Mouse (Mus musculus): ENCODE measurements around the gene Slc38a3. TPM values are rescaled to one million over a fixed set of nuclear protein-coding genes. Genes with fewer than 3 reads are reported as not detected.
A peak's percentile ranks its signal among the peaks of the same experiment; 100 is the strongest.

Gene Slc38a3
- polyA plus RNA-seq, 1 experiment from 2014 or later: 2.9 TPM

DNA sequence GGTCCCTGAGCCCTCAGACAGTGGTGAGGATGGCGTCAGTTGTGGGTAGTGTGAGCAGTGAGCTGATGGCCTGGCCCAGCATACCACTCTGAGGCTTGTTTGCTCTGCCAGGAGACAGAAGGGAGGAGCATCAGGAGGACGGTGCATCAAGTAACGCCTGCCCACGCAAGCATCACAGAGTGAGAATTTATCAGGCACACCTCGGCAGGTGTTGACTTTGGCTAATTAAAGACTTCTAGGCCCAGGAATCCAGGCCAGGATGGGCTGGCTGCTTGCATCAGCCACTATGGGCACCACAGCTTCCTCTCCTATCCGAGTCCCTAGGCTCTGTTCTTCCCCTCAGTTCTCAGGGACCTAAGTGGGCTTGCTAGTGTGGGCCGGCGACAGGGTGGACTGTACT is 7.0 kb downstream of the Slc38a3 start:
- H3K9ac ChIP-seq: no peak overlapping the region
- peaks cover 47% of the 10 kb centered on the region for H3K27me3 ChIP-seq (replicated peaks)
- H3K9me3 ChIP-seq (replicated peaks): no peaks in the 10 kb centered on the region
- peaks cover 17% of the 10 kb centered on the region for H3K4me1 ChIP-seq (replicated peaks)
- H3K4me3 ChIP-seq: no peak overlapping the region
- no peak overlapping the region for H3K27ac ChIP-seq (ENCODE audit: poor library complexity, severe bottlenecking)
- no peaks in the 10 kb centered on the region for H3K36me3 ChIP-seq
- WGBS: 69% methylated on average over 8 of the region's 8 CpGs
- no peak overlapping the region for H3K4me2 ChIP-seq
- ATAC-seq (ENCODE audit: insufficient number of reproducible peaks, low FRiP score): no peak

DNA sequence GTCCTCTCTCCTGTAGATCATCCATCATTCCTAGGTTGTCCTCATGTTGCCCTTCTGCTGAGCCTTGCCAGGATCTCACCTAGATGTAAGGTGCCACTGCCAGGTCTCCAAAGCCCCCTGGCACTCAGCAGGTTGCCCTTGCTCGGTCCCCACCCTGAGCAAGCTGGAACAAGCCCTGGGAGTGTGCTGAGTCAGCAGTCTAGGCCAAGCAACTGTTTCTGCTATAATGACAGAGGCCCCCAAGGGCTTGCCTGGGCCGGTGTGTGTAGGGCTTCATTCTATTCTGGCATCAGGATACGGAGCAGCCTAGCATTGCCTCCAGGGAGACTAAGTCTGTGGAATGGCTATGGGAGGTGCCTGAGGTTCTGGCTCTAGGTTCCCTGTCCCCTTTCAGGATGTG is 8.6 kb downstream of the Slc38a3 start:
- Histone ChIP-seq H3K27ac (ENCODE audit: poor library complexity, severe bottlenecking) (no peak overlapping the region), H3K4me3 (no peak overlapping the region), H3K9ac (no peak overlapping the region), H3K4me1 (replicated peaks) (0 out of 2 replicates have a peak, but pooled peaks cover 3% of the 10 kb centered on the region), H3K4me2 (no peak overlapping the region), H3K27me3 (replicated peaks) (peaks cover 39% of the 10 kb centered on the region), H3K9me3 (replicated peaks) (no peaks in the 10 kb centered on the region), H3K36me3 (no peaks in the 10 kb centered on the region)
- 63% methylated on average over 3 of the region's 3 CpGs for WGBS
- no peak for ATAC-seq (ENCODE audit: insufficient number of reproducible peaks, low FRiP score)

DNA sequence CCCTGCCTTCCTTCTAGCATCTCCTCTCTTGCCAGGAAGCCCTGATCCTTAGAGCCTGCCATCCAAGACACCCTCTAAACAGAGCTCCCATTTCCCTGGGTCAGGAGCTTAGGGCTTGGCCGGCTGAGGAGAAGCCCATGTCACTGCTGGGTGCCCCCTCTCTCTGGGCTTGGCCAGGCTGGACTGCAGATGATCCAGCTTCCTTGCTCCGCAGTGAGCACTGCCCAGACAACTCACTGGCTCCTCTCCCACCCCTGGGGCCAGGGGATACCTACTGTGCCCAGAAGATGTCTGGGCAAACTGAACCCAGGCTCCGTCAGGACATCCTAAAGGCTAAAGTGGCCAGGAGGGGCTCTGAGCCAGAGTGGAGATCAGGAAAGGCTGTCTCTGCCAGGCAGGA is 9.4 kb downstream of the Slc38a3 start:
- 81% methylated on average over 3 of the region's 3 CpGs for WGBS
- Histone ChIP-seq H3K4me2 (no peak overlapping the region), H3K4me1 (replicated peaks) (0 out of 2 replicates have a peak, but pooled peaks cover 3% of the 10 kb centered on the region), H3K27me3 (replicated peaks) (peaks cover 31% of the 10 kb centered on the region), H3K27ac (ENCODE audit: poor library complexity, severe bottlenecking) (no peak overlapping the region), H3K9ac (peak overlapping the region; percentile 13; the same call in 1 of the 2 replicates), H3K4me3 (no peak overlapping the region), H3K9me3 (replicated peaks) (no peaks in the 10 kb centered on the region), H3K36me3 (no peaks in the 10 kb centered on the region)
- ATAC-seq (ENCODE audit: insufficient number of reproducible peaks, low FRiP score): no peak

DNA sequence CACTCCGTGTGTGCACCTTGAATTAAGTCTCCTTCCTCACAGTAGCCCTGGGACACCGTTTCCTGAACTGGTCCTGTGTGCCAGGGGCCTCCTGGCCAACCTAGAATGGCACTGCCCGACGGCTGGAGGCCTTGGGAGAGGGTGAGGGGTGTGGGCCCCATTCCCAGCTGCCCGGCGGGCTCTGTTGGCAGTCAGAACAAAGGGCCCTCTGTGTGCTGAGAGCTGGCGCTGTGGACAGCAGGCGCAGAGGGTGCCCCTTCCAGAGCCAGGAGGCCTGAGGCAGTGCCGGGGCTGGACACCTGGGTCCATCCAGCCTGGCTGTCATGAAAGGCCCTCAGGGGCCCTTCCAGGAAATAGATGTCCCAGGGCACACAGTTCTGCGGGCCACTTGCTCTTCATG is 9.8 kb downstream of the Slc38a3 start:
- 85% methylated on average over 10 of the region's 10 CpGs for WGBS
- H3K9me3 ChIP-seq (replicated peaks): no peaks in the 10 kb centered on the region
- H3K4me1 ChIP-seq (replicated peaks): 0 out of 2 replicates have a peak, but pooled peaks cover 3% of the 10 kb centered on the region
- H3K27me3 ChIP-seq (replicated peaks): peaks cover 28% of the 10 kb centered on the region
- H3K27ac ChIP-seq (ENCODE audit: poor library complexity, severe bottlenecking): no peak overlapping the region
- ATAC-seq (ENCODE audit: insufficient number of reproducible peaks, low FRiP score): no peak
- H3K36me3 ChIP-seq: no peaks in the 10 kb centered on the region
- H3K9ac ChIP-seq: peak overlapping the region; percentile 13; the same call in 1 of the 2 replicates
- no peak overlapping the region for H3K4me3 ChIP-seq
- no peak overlapping the region for H3K4me2 ChIP-seq

DNA sequence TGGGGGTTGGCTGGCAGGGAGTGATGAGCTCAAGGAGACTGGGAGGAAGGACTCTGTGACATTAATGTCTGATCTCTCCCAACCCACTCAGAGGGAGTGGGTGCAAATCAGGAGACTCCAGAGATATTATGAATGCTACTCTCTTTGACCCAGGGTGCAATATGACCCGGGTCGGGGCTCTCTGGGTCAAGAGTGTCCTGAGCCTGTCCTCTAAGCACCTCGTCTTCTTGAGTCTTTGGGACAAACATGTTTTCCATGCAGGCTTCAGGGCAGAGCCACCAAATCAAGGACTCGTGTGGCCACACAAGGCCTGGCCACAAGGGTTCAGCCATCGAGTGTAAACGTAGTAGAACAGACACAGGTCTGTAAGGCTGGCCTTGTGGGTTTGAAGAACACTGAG is 11.2 kb downstream of the Slc38a3 start:
- Histone ChIP-seq H3K4me3 (no peak overlapping the region), H3K36me3 (no peaks in the 10 kb centered on the region), H3K27ac (ENCODE audit: poor library complexity, severe bottlenecking) (no peak overlapping the region), H3K4me2 (no peak overlapping the region), H3K4me1 (replicated peaks) (no peaks in the 10 kb centered on the region), H3K9ac (no peak overlapping the region), H3K9me3 (replicated peaks) (no peaks in the 10 kb centered on the region), H3K27me3 (replicated peaks) (peaks cover 26% of the 10 kb centered on the region)
- WGBS: 80% methylated on average over 6 of the region's 6 CpGs
- no peak for ATAC-seq (ENCODE audit: insufficient number of reproducible peaks, low FRiP score)

DNA sequence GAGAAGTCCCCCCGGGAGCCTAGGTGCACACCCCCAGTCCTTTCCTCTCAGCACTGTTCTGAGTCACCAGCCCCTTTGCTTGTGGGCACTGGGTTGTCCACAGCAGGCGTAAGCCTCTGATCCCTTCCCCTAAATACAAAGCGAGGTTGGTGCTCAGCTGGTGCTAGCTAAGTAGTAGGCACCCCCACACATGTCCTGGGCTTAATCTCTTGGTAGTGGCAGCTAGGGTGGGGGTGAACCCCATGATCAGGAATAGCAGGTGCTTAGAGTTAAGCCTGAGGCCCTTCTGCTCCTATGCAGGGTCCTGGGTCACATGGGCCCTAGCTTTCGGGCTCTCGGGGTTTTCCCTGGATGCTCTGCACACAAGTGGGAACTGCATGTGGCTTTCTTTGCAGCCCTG is 12.2 kb downstream of the Slc38a3 start:
- WGBS: 74% methylated on average over 5 of the region's 5 CpGs
- Histone ChIP-seq H3K9me3 (replicated peaks) (no peaks in the 10 kb centered on the region), H3K27me3 (replicated peaks) (peaks cover 26% of the 10 kb centered on the region), H3K4me2 (no peak overlapping the region), H3K4me3 (no peak overlapping the region), H3K27ac (ENCODE audit: poor library complexity, severe bottlenecking) (no peak overlapping the region), H3K36me3 (no peaks in the 10 kb centered on the region), H3K4me1 (replicated peaks) (no peaks in the 10 kb centered on the region), H3K9ac (no peak overlapping the region)
- no peak for ATAC-seq (ENCODE audit: insufficient number of reproducible peaks, low FRiP score)

DNA sequence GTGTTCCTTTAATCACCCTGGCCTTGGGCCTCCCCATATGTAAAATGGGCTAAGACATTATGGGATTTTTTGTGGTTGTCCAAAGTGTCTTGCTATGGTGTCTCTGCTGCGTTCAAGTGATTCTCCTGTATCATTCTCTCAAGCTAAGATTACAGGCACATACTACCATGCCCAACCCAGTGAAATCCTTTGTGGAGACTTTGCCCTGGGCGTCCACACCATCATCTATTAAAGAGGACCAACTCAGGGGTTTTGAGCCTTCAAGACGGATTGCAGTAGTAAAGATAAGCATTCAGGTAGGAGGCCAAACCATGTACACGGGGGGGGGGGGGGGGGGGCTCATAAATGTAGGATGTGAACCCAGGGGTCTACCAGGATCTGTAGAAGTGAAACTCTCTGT is 14.7 kb downstream of the Slc38a3 start:
- Histone ChIP-seq H3K27me3 (replicated peaks) (peaks cover 20% of the 10 kb centered on the region), H3K27ac (ENCODE audit: poor library complexity, severe bottlenecking) (no peak overlapping the region), H3K36me3 (no peaks in the 10 kb centered on the region), H3K9ac (no peak overlapping the region), H3K4me1 (replicated peaks) (peaks cover 19% of the 10 kb centered on the region), H3K4me2 (no peak overlapping the region), H3K9me3 (replicated peaks) (no peaks in the 10 kb centered on the region), H3K4me3 (no peak overlapping the region)
- 72% methylated on average over 4 of the region's 4 CpGs for WGBS
- ATAC-seq (ENCODE audit: insufficient number of reproducible peaks, low FRiP score): no peak

DNA sequence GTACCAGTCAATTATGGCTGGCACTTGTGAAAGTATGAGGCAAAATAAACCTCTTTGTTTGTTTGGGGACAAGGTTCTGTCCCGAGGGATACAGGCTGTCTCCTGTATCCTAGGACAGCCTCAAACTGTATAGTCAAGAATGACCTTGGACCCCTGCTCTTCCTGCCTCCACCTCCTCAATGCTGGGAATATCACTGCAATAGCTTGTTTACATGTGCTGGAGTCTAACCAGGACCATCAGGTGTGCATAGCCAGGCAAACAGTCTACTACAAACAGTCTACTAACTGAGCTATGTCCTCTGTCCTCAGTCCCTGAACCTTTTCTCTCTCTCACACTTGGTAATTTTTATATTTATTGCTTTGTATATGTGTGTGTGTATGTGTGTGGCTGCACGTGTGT is 15.9 kb downstream of the Slc38a3 start:
- no peaks in the 10 kb centered on the region for H3K36me3 ChIP-seq
- no peak overlapping the region for H3K9ac ChIP-seq
- peaks cover 22% of the 10 kb centered on the region for H3K4me1 ChIP-seq (replicated peaks)
- 70% methylated on average over 2 of the region's 2 CpGs for WGBS
- no peaks in the 10 kb centered on the region for H3K9me3 ChIP-seq (replicated peaks)
- no peak overlapping the region for H3K27ac ChIP-seq (ENCODE audit: poor library complexity, severe bottlenecking)
- no peak overlapping the region for H3K4me2 ChIP-seq
- H3K27me3 ChIP-seq (replicated peaks): peaks cover 10% of the 10 kb centered on the region; the same call in 1 of the 2 replicates
- H3K4me3 ChIP-seq: no peak overlapping the region
- ATAC-seq (ENCODE audit: insufficient number of reproducible peaks, low FRiP score): no peak

DNA sequence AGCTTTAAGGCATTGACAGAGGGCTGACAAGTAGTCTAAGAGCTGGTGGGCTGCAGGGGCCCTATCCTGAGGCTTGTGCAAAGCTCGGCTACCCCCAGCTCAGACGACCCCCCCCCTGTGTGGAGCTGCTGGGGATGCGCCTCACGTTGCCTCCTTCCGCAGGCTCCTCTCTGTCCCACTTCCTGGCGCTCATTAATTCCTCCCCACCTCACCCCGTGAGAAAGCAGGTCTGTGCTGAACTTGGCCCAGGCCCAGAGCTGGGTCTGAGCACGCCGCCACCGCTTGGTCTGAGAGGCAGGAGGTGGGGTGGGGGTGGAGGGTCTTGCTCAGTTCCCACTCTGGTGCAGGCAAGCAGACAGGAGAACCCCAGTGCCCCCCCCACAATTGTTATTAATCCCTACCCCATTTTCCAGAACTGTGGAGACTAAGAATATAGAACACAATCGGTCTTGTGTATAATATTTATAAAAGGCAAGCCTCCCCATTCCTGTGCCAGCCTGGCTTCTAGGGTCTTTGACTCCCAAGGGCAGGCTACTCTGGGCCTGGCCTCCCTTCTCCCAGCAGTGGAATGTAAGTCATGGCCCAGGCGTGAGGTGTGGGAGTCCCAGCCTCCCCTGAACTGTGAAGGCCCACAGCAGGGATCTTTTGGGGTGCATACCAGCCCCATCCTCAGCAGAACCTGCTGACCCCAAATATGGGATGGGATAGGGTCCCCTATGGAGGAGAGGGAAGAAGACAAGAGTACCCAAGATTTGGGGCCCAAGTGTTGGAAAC is 18.4 kb downstream of the Slc38a3 start:
- Histone ChIP-seq H3K27me3 (replicated peaks) (no peaks in the 10 kb centered on the region), H3K4me1 (replicated peaks) (peaks cover 22% of the 10 kb centered on the region), H3K9ac (no peak overlapping the region), H3K27ac (ENCODE audit: poor library complexity, severe bottlenecking) (no peak overlapping the region), H3K36me3 (no peaks in the 10 kb centered on the region), H3K4me3 (no peak overlapping the region), H3K9me3 (replicated peaks) (no peaks in the 10 kb centered on the region), H3K4me2 (no peak overlapping the region)
- 36% methylated on average over 12 of the region's 12 CpGs for WGBS
- ATAC-seq (ENCODE audit: insufficient number of reproducible peaks, low FRiP score): no peak

DNA sequence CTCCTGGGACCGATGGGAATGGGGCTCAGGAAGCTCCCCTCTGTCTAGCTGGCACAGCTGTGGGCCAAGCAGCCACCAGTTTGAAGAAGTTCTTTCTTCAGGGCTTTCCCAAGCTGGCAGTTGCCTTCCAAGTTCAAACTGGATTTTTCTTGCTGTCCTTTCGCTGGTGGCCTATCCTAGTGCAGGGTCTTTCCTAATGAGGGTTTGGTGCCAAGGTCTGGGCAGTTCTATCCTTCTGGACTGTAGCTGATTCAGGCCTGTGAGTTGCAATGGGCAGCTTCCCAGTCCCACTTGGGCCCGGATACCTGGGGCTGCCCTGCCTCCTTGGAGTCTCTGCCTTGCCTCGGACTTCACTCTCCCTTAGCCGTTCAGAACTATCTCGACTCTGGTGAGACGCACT is 19.1 kb downstream of the Slc38a3 start:
- H3K27ac ChIP-seq (ENCODE audit: poor library complexity, severe bottlenecking): no peak overlapping the region
- no peaks in the 10 kb centered on the region for H3K27me3 ChIP-seq (replicated peaks)
- peaks cover 22% of the 10 kb centered on the region for H3K4me1 ChIP-seq (replicated peaks)
- H3K4me3 ChIP-seq: no peak overlapping the region
- H3K36me3 ChIP-seq: no peaks in the 10 kb centered on the region
- H3K9ac ChIP-seq: no peak overlapping the region
- H3K9me3 ChIP-seq (replicated peaks): no peaks in the 10 kb centered on the region
- 72% methylated on average over 7 of the region's 7 CpGs for WGBS
- H3K4me2 ChIP-seq: no peak overlapping the region
- no peak for ATAC-seq (ENCODE audit: insufficient number of reproducible peaks, low FRiP score)

DNA sequence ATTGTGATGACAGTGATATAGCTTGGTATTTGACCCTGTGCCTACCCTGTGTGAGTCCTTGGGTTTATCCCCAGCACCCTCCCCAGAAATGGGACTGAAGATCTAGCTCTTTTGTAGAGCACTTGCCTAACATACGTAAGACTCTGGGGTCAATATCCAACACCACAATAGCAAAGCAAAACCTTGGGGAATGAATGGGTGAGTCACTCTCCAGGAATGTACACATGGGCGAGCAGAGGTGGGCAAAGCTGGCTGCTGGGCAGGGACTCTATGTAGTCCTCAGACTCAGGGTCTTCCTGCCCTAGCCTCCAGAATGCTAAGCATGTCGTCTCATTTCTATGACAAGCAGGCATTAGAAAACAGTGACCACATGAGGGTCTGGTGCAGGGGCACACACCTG is 20.6 kb downstream of the Slc38a3 start:
- ATAC-seq (ENCODE audit: insufficient number of reproducible peaks, low FRiP score): no peak
- H3K9ac ChIP-seq: no peak overlapping the region
- no peak overlapping the region for H3K4me3 ChIP-seq
- no peaks in the 10 kb centered on the region for H3K27me3 ChIP-seq (replicated peaks)
- no peak overlapping the region for H3K27ac ChIP-seq (ENCODE audit: poor library complexity, severe bottlenecking)
- no peaks in the 10 kb centered on the region for H3K9me3 ChIP-seq (replicated peaks)
- WGBS: 37% methylated on average over 3 of the region's 3 CpGs
- peaks cover 27% of the 10 kb centered on the region for H3K4me1 ChIP-seq (replicated peaks)
- no peak overlapping the region for H3K4me2 ChIP-seq
- no peaks in the 10 kb centered on the region for H3K36me3 ChIP-seq

DNA sequence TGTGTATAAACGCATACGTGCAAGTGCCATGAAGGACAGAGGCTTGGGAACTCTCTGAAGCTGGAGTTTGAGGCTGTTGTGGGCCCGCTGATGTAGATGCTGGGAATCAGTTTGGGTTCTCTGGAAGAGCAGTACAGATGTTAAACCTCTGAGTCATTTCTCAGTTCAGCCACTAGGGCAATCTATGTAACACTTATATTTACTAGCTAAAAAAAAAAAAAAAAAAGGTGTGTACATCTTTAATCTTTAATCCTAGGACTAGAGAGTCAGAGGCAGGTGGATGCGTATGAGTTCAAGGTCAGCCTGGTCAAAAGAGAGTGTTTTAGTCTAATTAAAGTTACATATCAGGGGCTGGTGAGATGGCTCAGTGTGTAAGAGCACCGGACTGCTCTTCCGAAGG is 22.4 kb downstream of the Slc38a3 start:
- 77% methylated on average over 6 of the region's 6 CpGs for WGBS
- H3K36me3 ChIP-seq: no peaks in the 10 kb centered on the region
- no peak overlapping the region for H3K27ac ChIP-seq (ENCODE audit: poor library complexity, severe bottlenecking)
- no peak overlapping the region for H3K4me3 ChIP-seq
- H3K9ac ChIP-seq: no peak overlapping the region
- no peaks in the 10 kb centered on the region for H3K9me3 ChIP-seq (replicated peaks)
- no peak overlapping the region for H3K4me2 ChIP-seq
- no peak for ATAC-seq (ENCODE audit: insufficient number of reproducible peaks, low FRiP score)
- peaks cover 27% of the 10 kb centered on the region for H3K4me1 ChIP-seq (replicated peaks)
- no peaks in the 10 kb centered on the region for H3K27me3 ChIP-seq (replicated peaks)

Data from heart, embryonic 12.5 days (tissue).